Mouse (Mus musculus): ENCODE measurements around the gene Robo4. TPM values are rescaled to one million over a fixed set of nuclear protein-coding genes. Genes with fewer than 3 reads are reported as not detected.

Gene Robo4
- polyA plus RNA-seq, 1 experiment from 2014 or later: 7.0 TPM

DNA sequence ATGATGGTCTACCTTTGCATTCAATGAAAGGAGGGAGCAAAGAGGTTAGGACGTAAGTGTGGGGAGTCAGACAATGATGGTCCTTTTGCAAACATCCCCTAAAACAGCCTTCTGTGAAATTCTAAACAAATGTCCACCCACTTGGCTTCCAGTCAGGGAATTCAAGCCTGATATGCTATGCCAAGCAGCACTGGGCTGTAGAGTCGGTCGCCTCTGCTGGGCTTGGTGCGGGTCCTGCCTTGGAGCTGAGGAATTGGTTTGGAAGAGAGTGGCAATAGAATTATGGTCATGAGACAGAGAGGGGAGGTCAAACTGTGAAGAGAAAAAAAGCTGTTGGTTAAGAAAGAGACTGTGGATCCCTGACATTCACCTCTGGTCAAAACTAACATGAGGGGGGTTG, 51.6 kb downstream of the Robo4 start:
- Histone ChIP-seq H3K9ac (ENCODE audit: low read length) (no peak overlapping the region), H3K4me2 (ENCODE audit: low read depth, low read length, severe bottlenecking) (no peak overlapping the region), H3K9me3 (ENCODE audit: control insufficient read depth, low read length) (no peaks in the 10 kb centered on the region), H3K36me3 (ENCODE audit: control insufficient read depth, insufficient read depth, low read length) (no peaks in the 10 kb centered on the region), H3K4me3 (ENCODE audit: low read depth, low read length) (no peak overlapping the region), H3K27me3 (ENCODE audit: control insufficient read depth, insufficient read depth, low read length) (peaks cover 19% of the 10 kb centered on the region), H3K4me1 (replicated peaks; ENCODE audit: control insufficient read depth, insufficient read depth, low read length) (peaks cover 49% of the 10 kb centered on the region), H3K27ac (ENCODE audit: low read depth, low read length) (peak overlapping the region; percentile 43; the same call in 1 of the 2 replicates)
- DNase-seq (ENCODE audit: low spot score): no peak
- 34% methylated on average over 4 of the region's 4 CpGs for WGBS
- no peak for ATAC-seq (replicated peaks; ENCODE audit: low FRiP score)

- no peak overlapping the region for H3K9ac ChIP-seq (ENCODE audit: low read length)
- peaks cover 54% of the 10 kb centered on the region for H3K4me1 ChIP-seq (replicated peaks; ENCODE audit: control insufficient read depth, insufficient read depth, low read length)
- H3K4me2 ChIP-seq (ENCODE audit: low read depth, low read length, severe bottlenecking): peak overlapping the region; percentile 36; the same call in 1 of the 2 replicates
- no peaks in the 10 kb centered on the region for H3K9me3 ChIP-seq (ENCODE audit: control insufficient read depth, low read length)
- peak overlapping the region; percentile 76 for H3K27ac ChIP-seq (ENCODE audit: low read depth, low read length)
- no peaks in the 10 kb centered on the region for H3K36me3 ChIP-seq (ENCODE audit: control insufficient read depth, insufficient read depth, low read length)
- ATAC-seq (replicated peaks; ENCODE audit: low FRiP score) (peak; percentile 79), DNase-seq (ENCODE audit: low spot score) (peak; percentile 87)
- 0% methylated on average over 6 of the region's 6 CpGs for WGBS
- H3K4me3 ChIP-seq (ENCODE audit: low read depth, low read length): no peak overlapping the region
- H3K27me3 ChIP-seq (ENCODE audit: control insufficient read depth, insufficient read depth, low read length): peaks cover 26% of the 10 kb centered on the region
Measured at GRCm38 (mm10) chr9:37454011-37454492, 52.4 kb downstream of the Robo4 start.

DNA sequence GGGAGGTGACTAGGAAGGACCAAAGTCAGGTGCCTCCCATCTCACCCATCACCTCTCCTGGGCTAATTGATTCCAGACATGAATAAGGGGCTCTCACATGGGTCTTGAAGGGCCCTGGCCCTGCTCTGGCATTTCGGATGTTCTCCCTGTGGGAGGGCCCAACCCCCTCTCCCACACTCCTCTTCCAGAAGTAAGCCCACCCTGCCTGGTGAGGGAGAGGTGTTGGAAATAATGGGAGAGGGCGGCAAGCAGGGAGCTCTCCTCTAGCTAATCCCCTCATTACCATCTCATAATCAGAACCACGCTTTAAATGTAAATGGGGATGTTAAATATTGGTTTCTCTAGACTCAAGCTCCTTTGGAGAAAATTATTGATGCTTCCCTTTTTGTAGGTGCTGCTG, 53.3 kb downstream of the Robo4 start:
- Histone ChIP-seq H3K4me1 (replicated peaks; ENCODE audit: control insufficient read depth, insufficient read depth, low read length) (peaks cover 58% of the 10 kb centered on the region), H3K9ac (ENCODE audit: low read length) (no peak overlapping the region), H3K9me3 (ENCODE audit: control insufficient read depth, low read length) (no peaks in the 10 kb centered on the region), H3K27ac (ENCODE audit: low read depth, low read length) (peak overlapping the region; percentile 76), H3K27me3 (ENCODE audit: control insufficient read depth, insufficient read depth, low read length) (peaks cover 34% of the 10 kb centered on the region), H3K4me2 (ENCODE audit: low read depth, low read length, severe bottlenecking) (peak overlapping the region; percentile 36; the same call in 1 of the 2 replicates), H3K36me3 (ENCODE audit: control insufficient read depth, insufficient read depth, low read length) (no peaks in the 10 kb centered on the region), H3K4me3 (ENCODE audit: low read depth, low read length) (no peak overlapping the region)
- peak; percentile 55 for ATAC-seq (replicated peaks; ENCODE audit: low FRiP score)
- WGBS: 0% methylated on average over 3 of the region's 3 CpGs
- DNase-seq (ENCODE audit: low spot score): peak; percentile 79

- DNase-seq (ENCODE audit: low spot score): no peak
- Histone ChIP-seq H3K9me3 (ENCODE audit: control insufficient read depth, low read length) (no peaks in the 10 kb centered on the region), H3K4me3 (ENCODE audit: low read depth, low read length) (0 out of 2 replicates have a peak overlapping the region, but pooled peaks have one; percentile 6), H3K4me2 (ENCODE audit: low read depth, low read length, severe bottlenecking) (peak overlapping the region; percentile 41), H3K27me3 (ENCODE audit: control insufficient read depth, insufficient read depth, low read length) (peaks cover 39% of the 10 kb centered on the region), H3K9ac (ENCODE audit: low read length) (peak overlapping the region; percentile 0; the same call in 1 of the 2 replicates), H3K4me1 (replicated peaks; ENCODE audit: control insufficient read depth, insufficient read depth, low read length) (peaks cover 64% of the 10 kb centered on the region), H3K36me3 (ENCODE audit: control insufficient read depth, insufficient read depth, low read length) (no peaks in the 10 kb centered on the region), H3K27ac (ENCODE audit: low read depth, low read length) (peak overlapping the region; percentile 74)
- 2% methylated on average over 8 of the region's 8 CpGs for WGBS
- ATAC-seq (replicated peaks; ENCODE audit: low FRiP score): no peak
Measured at GRCm38 (mm10) chr9:37455868-37456267, 54.2 kb downstream of the Robo4 start.

- no peaks in the 10 kb centered on the region for H3K9me3 ChIP-seq (ENCODE audit: control insufficient read depth, low read length)
- peak overlapping the region; percentile 41 for H3K4me2 ChIP-seq (ENCODE audit: low read depth, low read length, severe bottlenecking)
- H3K9ac ChIP-seq (ENCODE audit: low read length): peak overlapping the region; percentile 24; the same call in 1 of the 2 replicates
- H3K27ac ChIP-seq (ENCODE audit: low read depth, low read length): peak overlapping the region; percentile 74
- 1% methylated on average over 20 of the region's 20 CpGs for WGBS
- peaks cover 43% of the 10 kb centered on the region for H3K27me3 ChIP-seq (ENCODE audit: control insufficient read depth, insufficient read depth, low read length)
- peak; percentile 75 for ATAC-seq (replicated peaks; ENCODE audit: low FRiP score)
- H3K36me3 ChIP-seq (ENCODE audit: control insufficient read depth, insufficient read depth, low read length): no peaks in the 10 kb centered on the region
- DNase-seq (ENCODE audit: low spot score): peak; percentile 87
- H3K4me3 ChIP-seq (ENCODE audit: low read depth, low read length): 0 out of 2 replicates have a peak overlapping the region, but pooled peaks have one; percentile 6
- H3K4me1 ChIP-seq (replicated peaks; ENCODE audit: control insufficient read depth, insufficient read depth, low read length): peaks cover 61% of the 10 kb centered on the region
Measured at GRCm38 (mm10) chr9:37456481-37456910, 54.8 kb downstream of the Robo4 start.

GRCm38 (mm10) chr9:37457151-37457550, 55.5 kb downstream of the Robo4 start:
- no peak for DNase-seq (ENCODE audit: low spot score)
- Histone ChIP-seq H3K9me3 (ENCODE audit: control insufficient read depth, low read length) (no peaks in the 10 kb centered on the region), H3K4me1 (replicated peaks; ENCODE audit: control insufficient read depth, insufficient read depth, low read length) (peaks cover 59% of the 10 kb centered on the region), H3K4me2 (ENCODE audit: low read depth, low read length, severe bottlenecking) (no peak overlapping the region; the same call in 1 of the 2 replicates), H3K9ac (ENCODE audit: low read length) (no peak overlapping the region; the same call in 1 of the 2 replicates), H3K27me3 (ENCODE audit: control insufficient read depth, insufficient read depth, low read length) (peaks cover 50% of the 10 kb centered on the region), H3K36me3 (ENCODE audit: control insufficient read depth, insufficient read depth, low read length) (no peaks in the 10 kb centered on the region), H3K27ac (ENCODE audit: low read depth, low read length) (peak overlapping the region; percentile 74), H3K4me3 (ENCODE audit: low read depth, low read length) (no peak overlapping the region)
- no peak for ATAC-seq (replicated peaks; ENCODE audit: low FRiP score)
- 18% methylated on average over 1 of the region's 1 CpGs for WGBS

DNA sequence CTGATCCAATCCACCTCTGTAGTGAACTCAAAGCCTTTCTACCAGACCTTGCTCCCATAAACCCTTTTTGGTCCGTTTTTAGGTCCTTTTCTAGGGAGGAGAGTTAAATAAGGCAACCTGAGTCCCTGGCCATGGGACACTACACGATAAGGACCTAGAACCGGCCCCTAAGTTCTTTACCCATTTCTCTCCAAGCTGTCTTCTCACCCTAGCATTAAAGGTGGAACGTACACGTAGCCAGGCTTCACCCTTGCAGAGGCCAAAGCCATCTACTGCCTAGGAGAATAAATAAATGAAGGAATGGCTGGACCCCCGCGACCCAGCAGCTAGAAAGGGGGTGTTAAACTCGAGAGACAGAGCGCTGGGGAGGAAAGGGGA, 58.0 kb downstream of the Robo4 start:
- peaks cover 42% of the 10 kb centered on the region for H3K4me1 ChIP-seq (replicated peaks; ENCODE audit: control insufficient read depth, insufficient read depth, low read length)
- H3K9me3 ChIP-seq (ENCODE audit: control insufficient read depth, low read length): no peaks in the 10 kb centered on the region
- peak overlapping the region; percentile 70 for H3K27ac ChIP-seq (ENCODE audit: low read depth, low read length)
- H3K27me3 ChIP-seq (ENCODE audit: control insufficient read depth, insufficient read depth, low read length): peaks cover 51% of the 10 kb centered on the region
- DNase-seq (ENCODE audit: low spot score) (no peak), ATAC-seq (replicated peaks; ENCODE audit: low FRiP score) (no peak)
- peak overlapping the region; percentile 70 for H3K9ac ChIP-seq (ENCODE audit: low read length)
- H3K4me2 ChIP-seq (ENCODE audit: low read depth, low read length, severe bottlenecking): peak overlapping the region; percentile 97
- H3K4me3 ChIP-seq (ENCODE audit: low read depth, low read length): peak overlapping the region; percentile 53
- WGBS: 1% methylated on average over 9 of the region's 9 CpGs
- H3K36me3 ChIP-seq (ENCODE audit: control insufficient read depth, insufficient read depth, low read length): no peaks in the 10 kb centered on the region

GRCm38 (mm10) chr9:37460043-37460960, 58.6 kb downstream of the Robo4 start:
- no peaks in the 10 kb centered on the region for H3K9me3 ChIP-seq (ENCODE audit: control insufficient read depth, low read length)
- peaks cover 37% of the 10 kb centered on the region for H3K4me1 ChIP-seq (replicated peaks; ENCODE audit: control insufficient read depth, insufficient read depth, low read length)
- H3K27me3 ChIP-seq (ENCODE audit: control insufficient read depth, insufficient read depth, low read length): peaks cover 51% of the 10 kb centered on the region
- DNase-seq (ENCODE audit: low spot score) (peak; percentile 77), ATAC-seq (replicated peaks; ENCODE audit: low FRiP score) (peak; percentile 40)
- peak overlapping the region; percentile 70 for H3K9ac ChIP-seq (ENCODE audit: low read length)
- peak overlapping the region; percentile 70 for H3K27ac ChIP-seq (ENCODE audit: low read depth, low read length)
- peak overlapping the region; percentile 53 for H3K4me3 ChIP-seq (ENCODE audit: low read depth, low read length)
- peak overlapping the region; percentile 97 for H3K4me2 ChIP-seq (ENCODE audit: low read depth, low read length, severe bottlenecking)
- WGBS: under 1% methylated on average over 74 of the region's 81 CpGs
- no peaks in the 10 kb centered on the region for H3K36me3 ChIP-seq (ENCODE audit: control insufficient read depth, insufficient read depth, low read length)
